Mouse (Mus musculus) frontal cortex, postnatal 36 days (tissue): ENCODE results near the gene Prkag3.

Experiments used
- DNase-seq, 2 experiments: peaks; one replicate each; pipeline ENCODE4 v3.0.0; 2022; ENCODE audit warnings: low spot score in 2 of 2

Gene Prkag3

GRCm38 (mm10) chr1:74748643-74749271 lies at the start of gene Prkag3:
Gene Prkag3 (minus strand): TSS chr1:74749221.
- peak; percentile 26 to 38 for DNase-seq

DNA sequence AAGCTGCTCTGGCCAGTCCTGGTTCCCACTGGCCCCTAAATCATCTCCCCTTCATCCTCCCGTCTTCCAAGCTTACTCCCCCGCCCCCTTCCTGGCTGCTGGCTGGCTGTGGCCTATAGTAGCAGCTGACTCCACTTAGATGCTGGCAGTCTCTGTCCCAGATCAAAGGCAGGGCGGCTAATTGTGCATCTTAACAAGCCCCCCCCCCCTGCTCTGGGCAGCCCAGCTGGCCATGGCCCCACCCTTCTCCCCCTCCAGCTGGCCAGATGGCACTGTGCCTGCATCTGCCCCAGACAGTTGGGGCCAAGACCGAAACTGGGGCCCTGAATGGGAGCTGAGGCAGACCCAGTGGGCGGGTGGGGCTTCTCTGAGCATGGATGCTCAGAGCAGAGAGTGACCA lies 48.4 kb upstream of the Prkag3 start:
- DNase-seq: no peak

DNA sequence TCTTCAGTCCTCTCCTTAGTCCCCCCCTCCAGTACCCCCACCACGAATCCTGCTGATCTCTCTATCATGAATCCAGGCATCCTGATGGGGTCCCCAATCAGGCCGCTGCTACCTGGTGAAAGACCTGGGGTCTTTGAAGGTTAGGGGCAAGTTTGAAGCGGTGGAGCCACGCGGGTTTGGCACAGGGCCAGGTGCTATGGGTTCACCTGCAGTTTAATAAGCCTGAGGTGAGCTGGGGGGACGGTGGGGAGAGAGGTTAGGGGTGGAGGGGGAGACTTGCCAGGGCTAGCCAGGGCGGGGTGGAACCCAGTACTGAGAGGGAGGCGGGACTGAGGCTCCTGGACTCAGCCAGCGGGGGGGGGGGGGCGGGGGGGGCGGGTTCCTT lies 46.1 kb upstream of the Prkag3 start:
- DNase-seq: no peak

GRCm38 (mm10) chr1:74794487-74795144 lies 45.6 kb upstream of the Prkag3 start:
- no peak for DNase-seq

GRCm38 (mm10) chr1:74792831-74793660 lies 44.0 kb upstream of the Prkag3 start:
- no peak for DNase-seq

GRCm38 (mm10) chr1:74791249-74791648 lies 42.2 kb upstream of the Prkag3 start, which contains the start of gene Wnt10a:
Gene Wnt10a (plus strand): TSS chr1:74791516.
- no peak for DNase-seq

DNA sequence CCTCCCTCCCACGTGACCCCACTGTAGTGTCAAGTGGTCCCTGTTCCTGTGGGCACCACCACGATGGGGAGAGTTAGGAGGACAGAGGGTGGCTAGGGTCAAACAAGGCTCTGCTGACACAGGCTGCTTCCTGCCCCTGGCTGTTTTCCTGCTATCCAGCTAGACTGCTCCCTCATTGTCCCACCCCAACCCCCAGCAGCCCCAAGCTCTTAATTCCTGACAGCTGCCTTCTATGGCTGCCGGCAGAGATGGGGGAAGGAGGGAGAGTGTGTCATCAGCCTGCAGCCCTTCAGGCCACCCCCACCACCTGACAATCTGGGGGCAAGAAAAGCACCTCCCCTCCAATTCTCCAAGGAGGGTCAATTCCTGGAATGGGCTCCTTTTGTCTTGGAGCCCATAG lies 41.1 kb upstream of the Prkag3 start:
- no peak for DNase-seq

GRCm38 (mm10) chr1:74788603-74789176 lies 39.7 kb upstream of the Prkag3 start:
- DNase-seq: no peak

DNA sequence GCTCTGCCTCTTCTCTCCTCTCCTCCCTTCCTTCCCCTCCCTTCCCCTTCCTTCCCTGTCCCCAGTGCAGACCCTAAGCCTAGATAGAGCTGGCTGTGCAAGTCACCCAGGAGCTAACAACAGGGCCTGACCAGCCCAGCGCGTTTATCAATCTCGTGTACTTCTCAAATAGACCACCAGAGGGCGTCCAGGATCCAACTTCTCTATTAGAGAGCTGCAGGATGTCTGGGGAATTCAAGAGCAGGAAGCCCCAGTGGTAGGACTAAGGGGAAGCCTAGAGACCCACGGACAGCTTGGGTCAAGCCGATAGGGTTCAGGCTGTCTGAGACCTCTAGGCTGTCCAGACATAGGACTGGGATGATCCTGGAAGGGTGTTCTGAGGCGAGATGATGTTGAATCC lies 38.8 kb upstream of the Prkag3 start:
- peak; percentile 83 to 92 for DNase-seq

GRCm38 (mm10) chr1:74784041-74784759 lies 35.2 kb upstream of the Prkag3 start:
- DNase-seq: no peak

- DNase-seq: no peak
Observed at GRCm38 (mm10) chr1:74783554-74783953, 34.5 kb upstream of the Prkag3 start.

- no peak for DNase-seq
Observed at GRCm38 (mm10) chr1:74782045-74782444, 33.0 kb upstream of the Prkag3 start.

DNA sequence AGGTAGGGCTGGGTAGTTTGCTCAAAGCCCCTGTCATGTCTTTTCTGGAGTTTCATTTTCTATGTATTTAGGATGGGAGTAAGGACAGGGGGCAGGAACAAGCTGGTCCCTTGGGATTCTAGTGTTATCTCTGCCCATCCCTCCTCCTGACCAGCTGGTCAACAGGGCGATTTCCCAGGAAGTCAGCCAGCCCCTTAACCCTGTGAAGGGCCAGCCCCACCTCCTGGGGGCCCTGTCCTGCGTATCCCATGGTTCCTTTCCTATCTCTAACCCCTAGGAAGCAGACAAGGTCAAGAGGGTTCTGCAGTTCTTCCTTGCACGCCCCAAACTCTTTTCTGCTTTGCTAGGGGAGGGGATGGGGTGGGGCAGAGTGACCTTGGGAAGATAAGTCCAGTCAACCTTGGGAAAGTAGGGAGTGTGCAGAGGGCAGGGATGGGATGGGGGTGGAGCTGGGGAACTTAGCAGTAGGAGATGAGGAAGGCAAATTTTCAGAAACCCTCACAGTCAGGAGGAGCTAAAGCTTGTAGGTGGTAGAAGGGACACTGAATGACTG lies 30.0 kb upstream of the Prkag3 start:
- no peak for DNase-seq

DNA sequence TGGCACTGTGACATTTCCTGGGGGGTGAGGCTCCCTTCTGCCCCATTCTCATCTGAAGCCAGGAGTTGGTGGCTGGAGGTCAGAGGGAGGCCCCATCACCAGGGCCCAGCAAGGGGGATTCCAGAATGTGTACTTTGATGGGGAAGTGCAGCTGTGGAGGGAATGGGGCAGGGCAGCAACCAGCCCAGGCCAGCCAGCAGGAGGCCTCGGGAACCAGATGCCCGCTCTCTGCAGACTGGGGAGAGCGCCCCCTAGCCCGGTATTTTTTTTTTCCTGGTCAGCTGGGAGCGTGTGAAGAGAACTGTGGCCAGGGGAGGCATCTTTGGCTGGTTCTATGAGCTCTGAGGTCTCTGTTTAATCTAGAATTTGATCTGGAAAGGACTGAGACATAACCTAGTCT lies 26.8 kb upstream of the Prkag3 start:
- no peak for DNase-seq

- no peak for DNase-seq
Observed at GRCm38 (mm10) chr1:74774062-74774461, 25.0 kb upstream of the Prkag3 start.

DNA sequence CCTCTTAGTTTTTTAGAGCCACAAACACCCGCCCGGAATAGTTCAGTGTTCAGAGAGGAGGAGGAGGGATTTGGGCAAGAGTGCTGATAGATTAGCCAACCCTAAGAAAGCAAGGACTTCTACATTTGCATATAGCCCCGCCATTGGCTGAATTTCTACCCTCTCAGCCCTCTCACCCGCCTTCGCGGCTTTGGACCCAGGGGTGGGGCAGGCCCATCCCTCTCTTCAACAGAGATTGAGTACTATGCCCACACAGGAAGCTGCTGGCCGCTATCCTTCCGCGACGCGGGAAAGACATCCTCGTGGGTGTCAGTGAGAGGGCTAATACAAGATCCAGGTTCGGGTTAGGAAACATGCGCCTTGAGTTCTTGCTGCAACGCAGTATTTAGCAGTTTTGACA lies 24.1 kb upstream of the Prkag3 start:
- DNase-seq: peak in 1 of 2 experiments; percentile 53

DNA sequence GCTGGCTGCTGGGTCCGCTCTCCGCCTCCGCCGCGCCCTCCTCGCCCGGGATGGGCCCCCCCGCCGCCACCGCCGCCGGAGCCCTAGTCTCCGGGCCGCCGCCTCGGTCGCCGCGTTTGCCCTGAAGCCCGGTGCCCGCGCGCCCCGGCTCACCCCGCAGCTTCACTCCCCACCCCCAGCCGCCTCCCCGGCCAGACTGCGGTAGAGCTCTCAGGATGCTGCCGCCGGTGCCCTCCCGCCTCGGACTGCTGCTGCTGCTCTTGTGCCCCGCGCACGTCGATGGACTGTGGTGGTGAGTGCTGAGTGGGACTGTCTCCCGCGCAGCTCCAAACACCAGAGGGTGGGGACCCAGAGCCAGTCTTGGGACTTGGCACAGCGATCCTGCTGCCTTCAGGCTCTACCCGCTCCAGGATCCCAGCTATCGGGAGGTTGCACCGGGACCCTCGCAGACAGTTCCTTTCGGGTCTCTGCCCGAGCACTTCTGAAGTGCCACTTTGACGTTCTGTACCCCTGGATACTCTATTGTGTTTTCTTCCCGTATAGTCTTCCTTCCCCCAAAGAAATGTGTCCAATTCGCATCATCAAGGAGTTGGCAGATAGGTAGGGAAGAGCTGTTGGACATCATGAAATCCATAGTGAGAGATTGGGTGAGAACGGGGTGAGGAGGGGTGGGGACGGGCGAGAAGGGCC lies 23.1 kb upstream of the Prkag3 start:
- no peak for DNase-seq

GRCm38 (mm10) chr1:74771845-74771930 lies 22.7 kb upstream of the Prkag3 start, which contains the start of gene Wnt6:
Gene Wnt6 (plus strand): TSS chr1:74771892.
- no peak for DNase-seq

DNA sequence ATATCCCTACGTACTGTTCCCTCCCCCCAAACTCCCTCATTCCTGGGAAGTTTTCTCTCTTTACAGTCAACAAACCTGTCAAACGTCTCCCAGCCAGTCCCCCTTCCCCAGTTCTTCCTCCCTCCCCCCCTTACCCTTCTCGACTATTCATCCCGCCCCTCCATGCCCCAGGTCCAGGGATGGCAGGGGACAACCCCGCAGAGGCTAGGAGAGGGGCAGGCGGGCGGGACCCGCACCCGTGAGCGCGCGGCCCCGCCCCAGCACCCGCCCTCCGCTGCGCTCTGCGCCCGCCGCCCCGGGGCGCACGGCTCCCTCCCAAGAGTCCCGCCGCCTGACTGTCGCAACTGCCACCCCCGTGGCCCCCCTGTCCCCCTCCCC lies 22.4 kb upstream of the Prkag3 start:
- no peak for DNase-seq

DNA sequence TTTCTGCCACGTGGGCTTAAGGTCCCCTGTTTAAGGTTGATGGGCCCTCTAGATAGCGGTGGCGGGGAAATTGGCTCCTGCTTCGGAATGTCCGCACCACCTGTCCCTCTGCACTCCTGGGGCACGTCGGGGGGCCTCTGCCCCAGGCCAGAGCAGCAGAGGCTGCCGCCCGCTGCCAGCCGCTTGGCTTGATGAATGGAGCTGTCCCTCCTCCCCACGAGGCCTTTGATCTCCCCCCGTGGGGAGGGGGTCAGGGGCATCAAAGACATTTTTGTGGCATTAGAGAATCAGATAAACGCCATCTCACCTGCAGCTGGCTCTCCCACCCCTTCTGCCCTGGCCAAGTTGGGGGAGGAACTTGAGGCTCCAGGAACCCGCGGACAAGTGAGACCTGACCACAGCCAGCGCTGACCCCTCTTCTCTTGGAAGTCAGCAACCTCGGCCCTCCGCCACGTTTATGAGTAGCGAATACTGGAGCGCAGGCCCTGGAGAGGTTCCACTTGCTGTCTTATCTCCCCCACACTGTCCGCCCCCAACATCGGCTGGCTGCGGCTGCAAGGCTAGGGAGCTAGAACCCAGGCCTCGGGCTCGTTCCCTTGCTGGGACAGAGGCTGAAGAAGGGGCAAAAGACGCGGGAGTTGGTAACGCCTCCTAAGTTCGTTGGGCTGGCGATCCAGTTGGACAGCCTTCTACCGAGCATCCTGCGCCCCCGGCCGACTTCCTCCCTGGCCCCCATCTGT lies 21.9 kb upstream of the Prkag3 start:
- no peak for DNase-seq

- DNase-seq: peak; percentile 71 to 81
Observed at GRCm38 (mm10) chr1:74763081-74763480, 14.1 kb upstream of the Prkag3 start.
